Mouse (Mus musculus): ENCODE results near the gene Ehd4.

DNA sequence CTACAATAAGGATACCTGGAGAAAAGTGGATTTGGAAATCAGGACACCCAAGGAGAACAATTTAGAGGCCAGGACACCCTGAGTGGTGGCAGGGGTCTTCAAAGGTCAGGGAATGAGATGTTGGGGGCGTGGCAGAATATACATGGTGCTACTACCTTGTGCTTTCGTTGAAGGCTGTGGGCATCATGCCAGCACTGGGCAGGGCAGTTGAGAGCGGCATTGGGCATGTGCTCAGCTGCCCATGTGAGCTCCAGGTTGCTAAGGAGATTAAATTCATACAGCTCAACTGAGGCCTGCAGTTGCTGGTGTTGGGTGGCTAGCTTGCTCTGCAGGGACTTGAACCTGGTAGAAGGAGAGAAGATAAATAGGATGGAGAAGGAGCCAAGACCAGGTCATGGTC, 88.2 kb downstream of the Ehd4 start:
- TF ChIP-seq USF1 (IDR thresholded peaks at IDR 0.05; ENCODE audit: low read depth) (no peak), MAX (IDR thresholded peaks at IDR 0.05; ENCODE audit: low read depth) (no peak), POLR2A (IDR thresholded peaks at IDR 0.05; ENCODE audit: insufficient read length, low read depth) (no peak), E2F4 (IDR thresholded peaks at IDR 0.05; ENCODE audit: insufficient read depth) (no peak), TCF3 (IDR thresholded peaks at IDR 0.05; ENCODE audit: insufficient read length, low read depth) (no peak), REST (IDR thresholded peaks at IDR 0.05; ENCODE audit: insufficient read depth, insufficient read length) (no peak), SRF (IDR thresholded peaks at IDR 0.05; ENCODE audit: control insufficient read depth, insufficient read length, low read depth) (no peak), MYOG (IDR thresholded peaks at IDR 0.05; ENCODE audit: control insufficient read depth in 1 of 3, insufficient read depth in 1 of 3, insufficient read length in 2 of 3, low read depth in 2 of 3) (no peak), CEBPB (IDR thresholded peaks at IDR 0.05; ENCODE audit: insufficient read depth, poor library complexity, severe bottlenecking) (no peak), TCF12 (IDR thresholded peaks at IDR 0.05; ENCODE audit: insufficient read depth, poor library complexity, severe bottlenecking) (no peak)

Measured in myocyte (in vitro differentiated cells).